Mouse (Mus musculus) lung, postnatal 0 days (tissue): ENCODE data around the gene Gnl3l.

Source experiments
- CTCF ChIP-seq: IDR thresholded peaks from 2 replicates; pipeline ENCODE4 v1.5.1; 2016; ENCODE audit warnings: antibody characterized with exemption, mild to moderate bottlenecking
- EP300 ChIP-seq: IDR thresholded peaks from 2 replicates; pipeline ENCODE4 v1.6.1; 2016; ENCODE audit warnings: antibody characterized with exemption, mild to moderate bottlenecking, control low read depth

GRCm38 (mm10) chrX:151059346-151059745 lies 42.2 kb upstream of the Gnl3l start:
- no peak for TF ChIP-seq EP300
- no peak for TF ChIP-seq CTCF
